Mouse (Mus musculus) thymus, adult 2 months (tissue): ENCODE results near the gene Rrad.
"Not testable (repeated sequence)": the region's sequence is repeated elsewhere in the genome, so short reads cannot be mapped to it uniquely, and the experiment has no call there.

Source experiments
- CTCF ChIP-seq: fragments of 200-500 bp; IDR thresholded peaks from 2 replicates; pipeline ENCODE4 v1.5.1; 2012; ENCODE audit warnings: mild to moderate bottlenecking, control low read depth, low read length, moderate library complexity, borderline replicate concordance; ENCODE audit not compliant: control insufficient read depth, poor library complexity, insufficient read depth; ENCODE audit errors: extremely low read depth
- POLR2A ChIP-seq: fragments of 200-500 bp; IDR thresholded peaks from 2 replicates; pipeline ENCODE4 v1.6.1; 2012; ENCODE audit warnings: mild to moderate bottlenecking, low read length, control low read depth, moderate library complexity; ENCODE audit not compliant: control insufficient read depth, poor library complexity, insufficient read depth; ENCODE audit errors: extremely low read depth

- not testable (repeated sequence) for TF ChIP-seq POLR2A, CTCF
Measured at GRCm38 (mm10) chr8:104644187-104644586, 13.1 kb upstream of the Rrad start.
